Mouse (Mus musculus) limb, embryonic 13.5 days (tissue): ENCODE data around the gene Kctd19. TPM values are rescaled to one million over a fixed set of nuclear protein-coding genes. Genes with fewer than 3 reads are reported as not detected.
A peak's percentile ranks its signal among the peaks of the same experiment; 100 is the strongest.

Experiments used
- ATAC-seq: fragments of 200-750 bp; cut with Nextera tagmentation; 2 replicates; pipeline ENCODE4 v1.8.0; 2017; ENCODE audit warnings: low read depth, moderate number of reproducible peaks, moderate TSS enrichment; ENCODE audit not compliant: low FRiP score
- H3K27ac ChIP-seq: fragments of 300-500 bp; sonication (generic); 2 replicates; pipeline ENCODE4 v1.5.1; 2015; ENCODE audit warnings: inconsistent platforms, mild to moderate bottlenecking, moderate library complexity
- H3K27me3 ChIP-seq: fragments of 300-500 bp; sonication (generic); 2 replicates; pipeline ENCODE4 v1.6.1; 2015; ENCODE audit warnings: mild to moderate bottlenecking, inconsistent platforms
- H3K36me3 ChIP-seq: fragments of 300-500 bp; sonication (generic); 2 replicates; pipeline ENCODE4 v1.6.1; 2015; ENCODE audit warnings: inconsistent platforms, mild to moderate bottlenecking, moderate library complexity
- H3K4me1 ChIP-seq: fragments of 300-500 bp; sonication (generic); 2 replicates; pipeline ENCODE4 v1.6.1; 2015; ENCODE audit warnings: inconsistent platforms
- H3K4me2 ChIP-seq: fragments of 300-500 bp; sonication (generic); replicated peaks from 2 replicates; pipeline ENCODE4 v1.6.1; 2015; ENCODE audit warnings: inconsistent platforms, mild to moderate bottlenecking, moderate library complexity
- H3K4me3 ChIP-seq: fragments of 300-500 bp; sonication (generic); 2 replicates; pipeline ENCODE4 v1.5.1; 2015; ENCODE audit warnings: moderate library complexity, mild to moderate bottlenecking, inconsistent platforms
- H3K9ac ChIP-seq: fragments of 300-500 bp; sonication (generic); 2 replicates; pipeline ENCODE4 v1.6.1; 2015; ENCODE audit warnings: mild to moderate bottlenecking, inconsistent platforms
- H3K9me3 ChIP-seq: fragments of 300-500 bp; sonication (generic); 2 replicates; pipeline ENCODE4 v1.6.1; 2016; ENCODE audit warnings: inconsistent platforms
- WGBS: fragments of 180-500 bp; shearing (Covaris S2); methylation state at CpG from one replicate; pipeline ENCODE4 v1.1.7; 2015; 5-methylcytosine and 5-hydroxymethylcytosine counted together
- polyA plus RNA-seq: library from polyadenylated mRNA; unstranded; fragments of >200 nt; fragmentation: Nextera tagmentation; extraction: Ambion mirVana; gene quantifications from 2 replicates; pipeline ENCODE4 v1.2.1, GENCODE M21; 2015

Kctd19 gene
- polyA plus RNA-seq, 1 experiment from 2014 or later = not detected

- H3K4me1 ChIP-seq = peaks cover 9% of the 10 kb centered on the region
- no peak for ATAC-seq
- H3K4me3 ChIP-seq = no peak overlapping the region
- H3K27me3 ChIP-seq = peaks cover 32% of the 10 kb centered on the region
- H3K9me3 ChIP-seq = no peaks in the 10 kb centered on the region
- no peak overlapping the region for H3K4me2 ChIP-seq
- no peaks in the 10 kb centered on the region for H3K36me3 ChIP-seq
- WGBS = 90% methylated on average over 6 of the region's 6 CpGs
- no peak overlapping the region for H3K27ac ChIP-seq
- H3K9ac ChIP-seq = no peak overlapping the region
Measured at GRCm38 (mm10) chr8:105409947-105410346, 3.4 kb downstream of the Kctd19 start.

DNA sequence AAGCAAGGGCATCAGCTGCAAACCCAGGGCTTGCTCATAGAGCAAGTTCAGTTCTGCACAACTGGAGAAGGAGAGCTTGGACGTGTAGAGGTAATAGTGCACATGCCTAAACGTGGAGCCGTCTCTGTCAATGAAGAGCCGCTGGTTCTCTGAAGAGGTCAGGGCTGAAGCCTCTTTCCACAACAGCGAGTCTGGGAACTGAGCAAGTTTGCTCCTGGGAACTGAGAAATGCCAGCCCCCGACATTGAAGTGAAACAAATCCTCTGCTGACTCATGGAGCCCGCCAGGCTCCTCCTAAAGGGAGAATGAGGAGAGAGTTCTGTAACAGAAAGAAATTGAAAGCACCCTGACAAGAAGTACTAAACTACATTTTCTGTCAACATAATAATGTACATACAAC lies 5.0 kb downstream of the Kctd19 start:
- no peaks in the 10 kb centered on the region for H3K36me3 ChIP-seq
- no peaks in the 10 kb centered on the region for H3K9me3 ChIP-seq
- ATAC-seq = no peak
- H3K4me3 ChIP-seq = no peak overlapping the region
- H3K4me2 ChIP-seq = no peak overlapping the region
- H3K27ac ChIP-seq = no peak overlapping the region
- no peak overlapping the region for H3K9ac ChIP-seq
- WGBS = 63% methylated on average over 7 of the region's 7 CpGs
- H3K27me3 ChIP-seq = peaks cover 16% of the 10 kb centered on the region
- peaks cover 3% of the 10 kb centered on the region for H3K4me1 ChIP-seq

DNA sequence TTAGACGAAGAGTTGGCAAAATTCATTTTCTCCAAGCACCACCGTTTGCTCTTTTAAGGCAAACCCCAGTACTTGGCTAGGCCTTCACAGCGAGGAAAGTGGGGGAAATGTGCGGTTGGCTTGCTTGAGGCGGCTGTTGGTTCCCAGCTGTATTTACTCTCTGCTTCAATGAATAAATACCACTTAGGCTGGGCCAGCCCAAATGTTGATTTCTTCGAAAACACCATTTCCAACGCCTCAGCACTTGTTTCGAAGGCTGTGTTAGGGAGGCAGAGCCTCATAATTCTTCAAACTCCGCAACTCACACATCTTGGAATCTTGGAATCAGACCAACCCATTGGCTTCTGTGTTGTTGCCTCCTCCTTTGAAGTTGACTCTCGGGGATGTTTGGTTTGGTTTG lies 6.9 kb downstream of the Kctd19 start:
- WGBS = 70% methylated on average over 10 of the region's 10 CpGs
- ATAC-seq = no peak

DNA sequence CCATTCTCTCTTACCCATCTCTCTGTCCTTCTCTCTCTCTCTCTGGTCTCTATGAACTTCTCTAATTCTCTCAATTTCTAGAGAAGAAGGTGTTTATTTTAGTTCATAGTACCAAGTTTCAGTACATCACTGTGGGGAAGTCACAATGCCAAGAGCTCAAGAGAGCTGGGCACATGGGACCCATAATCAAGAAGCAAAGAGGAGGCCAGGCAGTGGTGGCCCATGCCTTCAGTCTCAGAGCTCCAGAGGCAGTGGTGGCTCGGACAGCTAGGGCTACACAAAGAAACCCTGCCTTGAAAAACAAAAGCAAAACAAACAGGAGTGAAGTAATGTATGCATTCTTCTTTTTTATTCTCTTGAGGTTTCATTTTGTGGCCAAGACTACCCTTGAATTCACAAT lies 8.8 kb downstream of the Kctd19 start:
- Histone ChIP-seq H3K4me1 (no peaks in the 10 kb centered on the region), H3K4me2 (no peak overlapping the region), H3K9ac (no peak overlapping the region), H3K36me3 (no peaks in the 10 kb centered on the region), H3K27me3 (no peaks in the 10 kb centered on the region), H3K27ac (no peak overlapping the region), H3K4me3 (no peak overlapping the region), H3K9me3 (no peaks in the 10 kb centered on the region)
- 77% methylated on average over 1 of the region's 1 CpGs for WGBS
- no peak for ATAC-seq

More for the DNA sequence above, 6.9 kb downstream of the Kctd19 start:
- Histone ChIP-seq H3K4me3 (no peak overlapping the region), H3K27me3 (no peaks in the 10 kb centered on the region), H3K27ac (no peak overlapping the region), H3K9me3 (no peaks in the 10 kb centered on the region), H3K9ac (no peak overlapping the region), H3K4me2 (no peak overlapping the region), H3K36me3 (no peaks in the 10 kb centered on the region), H3K4me1 (no peaks in the 10 kb centered on the region)

GRCm38 (mm10) chr8:105403467-105403866 lies 9.8 kb downstream of the Kctd19 start:
- 86% methylated on average over 8 of the region's 8 CpGs for WGBS
- Histone ChIP-seq H3K4me2 (no peak overlapping the region), H3K27me3 (no peaks in the 10 kb centered on the region), H3K9me3 (no peaks in the 10 kb centered on the region), H3K4me3 (no peak overlapping the region), H3K4me1 (no peaks in the 10 kb centered on the region), H3K27ac (no peak overlapping the region), H3K36me3 (no peaks in the 10 kb centered on the region), H3K9ac (no peak overlapping the region)
- no peak for ATAC-seq

DNA sequence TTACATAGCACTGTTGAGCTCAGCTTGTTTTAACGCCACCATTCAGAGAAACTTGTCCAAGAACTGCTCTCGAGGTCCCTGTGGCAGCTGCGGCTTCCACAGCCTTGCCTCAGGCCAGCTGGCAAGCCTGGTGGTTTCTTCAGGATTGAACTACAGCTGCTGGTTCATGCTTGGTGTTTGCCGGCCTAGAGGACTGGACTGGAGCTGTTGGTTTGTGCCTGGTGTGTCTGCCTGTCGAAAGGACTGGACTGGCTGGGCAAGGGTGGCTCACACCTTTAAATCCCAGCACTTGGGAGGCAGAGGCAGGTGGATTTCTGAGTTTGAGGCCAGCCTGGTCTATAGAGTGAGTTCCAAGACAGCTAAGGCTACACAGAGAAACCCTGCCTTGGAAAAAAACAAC lies 13.3 kb downstream of the Kctd19 start:
- WGBS = 81% methylated on average over 5 of the region's 5 CpGs
- H3K9ac ChIP-seq = no peak overlapping the region
- no peak overlapping the region for H3K27ac ChIP-seq
- H3K4me1 ChIP-seq = no peaks in the 10 kb centered on the region
- no peaks in the 10 kb centered on the region for H3K27me3 ChIP-seq
- no peak for ATAC-seq
- no peaks in the 10 kb centered on the region for H3K36me3 ChIP-seq
- H3K4me3 ChIP-seq = no peak overlapping the region
- no peaks in the 10 kb centered on the region for H3K9me3 ChIP-seq
- no peak overlapping the region for H3K4me2 ChIP-seq

DNA sequence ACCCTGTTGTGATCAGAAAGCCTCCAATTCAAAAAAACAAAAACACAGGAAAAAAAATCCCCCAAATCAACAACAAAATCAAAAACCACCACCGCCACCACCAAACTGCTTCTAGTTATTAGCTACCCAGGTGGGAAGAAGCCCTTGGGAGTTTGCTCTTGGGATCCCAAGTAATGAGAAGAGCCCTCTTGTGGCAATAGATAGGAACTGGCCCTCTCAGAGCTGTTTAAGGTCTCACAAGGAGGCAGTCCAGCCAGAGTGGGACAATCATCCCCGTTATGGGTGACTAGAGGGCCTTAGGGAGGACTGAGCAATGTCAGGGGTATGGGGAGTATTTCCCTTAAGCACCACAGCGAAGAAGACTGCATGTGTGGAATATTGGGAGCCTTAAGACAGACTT lies 15.6 kb downstream of the Kctd19 start:
- no peak for ATAC-seq
- no peaks in the 10 kb centered on the region for H3K4me1 ChIP-seq
- H3K27ac ChIP-seq = no peak overlapping the region
- no peaks in the 10 kb centered on the region for H3K9me3 ChIP-seq
- no peak overlapping the region for H3K4me3 ChIP-seq
- H3K9ac ChIP-seq = no peak overlapping the region
- WGBS = 40% methylated on average over 3 of the region's 3 CpGs
- H3K4me2 ChIP-seq = no peak overlapping the region
- H3K27me3 ChIP-seq = no peaks in the 10 kb centered on the region
- H3K36me3 ChIP-seq = no peaks in the 10 kb centered on the region

- H3K27ac ChIP-seq = no peak overlapping the region
- no peak overlapping the region for H3K4me3 ChIP-seq
- no peak overlapping the region for H3K9ac ChIP-seq
- no peaks in the 10 kb centered on the region for H3K36me3 ChIP-seq
- no peaks in the 10 kb centered on the region for H3K9me3 ChIP-seq
- 0 out of 2 replicates have a peak, but pooled peaks cover 2% of the 10 kb centered on the region for H3K27me3 ChIP-seq
- WGBS = 83% methylated on average over 7 of the region's 7 CpGs
- H3K4me2 ChIP-seq = no peak overlapping the region
- H3K4me1 ChIP-seq = no peaks in the 10 kb centered on the region
- no peak for ATAC-seq
Measured at GRCm38 (mm10) chr8:105393915-105394314, 19.4 kb downstream of the Kctd19 start.

GRCm38 (mm10) chr8:105393089-105393787 lies 20.1 kb downstream of the Kctd19 start:
- 0 out of 2 replicates have a peak, but pooled peaks cover 2% of the 10 kb centered on the region for H3K27me3 ChIP-seq
- no peaks in the 10 kb centered on the region for H3K9me3 ChIP-seq
- no peak overlapping the region for H3K4me3 ChIP-seq
- H3K4me2 ChIP-seq = no peak overlapping the region
- no peaks in the 10 kb centered on the region for H3K36me3 ChIP-seq
- H3K4me1 ChIP-seq = peaks cover 1% of the 10 kb centered on the region; the same call in 1 of the 2 replicates
- 86% methylated on average over 12 of the region's 12 CpGs for WGBS
- no peak for ATAC-seq
- H3K27ac ChIP-seq = no peak overlapping the region
- no peak overlapping the region for H3K9ac ChIP-seq

DNA sequence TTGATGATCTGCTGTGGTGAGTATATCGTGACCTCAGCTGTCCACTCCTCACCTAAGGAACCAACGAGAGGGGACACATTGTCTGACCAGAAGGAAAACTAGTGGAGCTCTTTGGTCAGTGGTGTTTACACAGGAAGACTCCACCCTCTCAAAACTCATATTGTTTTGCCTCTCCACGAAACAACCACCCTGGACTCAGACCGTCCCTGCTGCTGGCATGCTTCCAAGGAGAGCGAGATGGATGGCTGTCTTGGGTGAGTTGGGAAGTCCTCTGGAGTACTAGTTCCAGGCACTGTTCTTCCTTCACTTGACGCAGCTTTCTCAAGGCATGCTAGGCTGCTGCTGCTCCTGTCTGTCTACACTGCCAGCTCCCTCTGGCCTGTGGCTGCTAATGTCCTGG lies 24.2 kb downstream of the Kctd19 start:
- no peak overlapping the region for H3K4me3 ChIP-seq
- no peak overlapping the region for H3K27ac ChIP-seq
- 0 out of 2 replicates have a peak, but pooled peaks cover 2% of the 10 kb centered on the region for H3K27me3 ChIP-seq
- 0 out of 2 replicates have a peak, but pooled peaks cover under 1% of the 10 kb centered on the region for H3K9me3 ChIP-seq
- no peak overlapping the region for H3K4me2 ChIP-seq
- no peaks in the 10 kb centered on the region for H3K36me3 ChIP-seq
- H3K9ac ChIP-seq = no peak overlapping the region
- no peak for ATAC-seq
- WGBS = 78% methylated on average over 6 of the region's 6 CpGs
- H3K4me1 ChIP-seq = peaks cover 31% of the 10 kb centered on the region

- 0 out of 2 replicates have a peak, but pooled peaks cover 2% of the 10 kb centered on the region for H3K27me3 ChIP-seq
- WGBS = 53% methylated on average over 1 of the region's 1 CpGs
- no peak overlapping the region for H3K9ac ChIP-seq
- peaks cover 31% of the 10 kb centered on the region for H3K4me1 ChIP-seq
- ATAC-seq = no peak
- H3K4me3 ChIP-seq = no peak overlapping the region
- no peak overlapping the region for H3K4me2 ChIP-seq
- H3K36me3 ChIP-seq = no peaks in the 10 kb centered on the region
- H3K9me3 ChIP-seq = peaks cover 5% of the 10 kb centered on the region; the same call in 1 of the 2 replicates
- H3K27ac ChIP-seq = no peak overlapping the region
Measured at GRCm38 (mm10) chr8:105387151-105387550, 26.2 kb downstream of the Kctd19 start.

GRCm38 (mm10) chr8:105384070-105384469 lies 29.2 kb downstream of the Kctd19 start:
- H3K27ac ChIP-seq = no peak overlapping the region
- peaks cover 5% of the 10 kb centered on the region; the same call in 1 of the 2 replicates for H3K9me3 ChIP-seq
- no peak overlapping the region for H3K9ac ChIP-seq
- H3K36me3 ChIP-seq = no peaks in the 10 kb centered on the region
- no peak overlapping the region for H3K4me3 ChIP-seq
- 96% methylated on average over 2 of the region's 2 CpGs for WGBS
- H3K4me1 ChIP-seq = peaks cover 43% of the 10 kb centered on the region
- no peaks in the 10 kb centered on the region for H3K27me3 ChIP-seq
- ATAC-seq = no peak
- H3K4me2 ChIP-seq = no peak overlapping the region

DNA sequence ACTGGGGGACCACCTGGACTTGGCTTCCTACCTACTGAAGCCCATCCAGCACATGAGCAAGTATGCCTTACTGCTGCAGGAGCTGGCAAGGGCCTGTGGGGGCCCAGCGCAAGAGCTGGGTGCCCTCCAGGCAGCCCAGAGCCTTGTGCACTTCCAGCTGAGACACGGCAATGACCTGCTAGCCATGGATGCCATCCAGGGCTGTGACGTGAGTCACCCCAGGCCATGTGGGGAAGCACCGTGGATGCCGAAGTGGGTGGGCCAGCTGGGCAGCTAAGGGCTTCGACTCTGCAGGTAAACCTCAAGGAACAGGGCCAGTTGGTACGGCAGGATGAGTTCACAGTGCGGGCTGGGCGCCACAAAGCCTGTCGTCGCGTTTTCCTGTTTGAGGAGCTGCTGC lies 33.0 kb downstream of the Kctd19 start:
- H3K36me3 ChIP-seq = no peaks in the 10 kb centered on the region
- peaks cover 5% of the 10 kb centered on the region; the same call in 1 of the 2 replicates for H3K9me3 ChIP-seq
- ATAC-seq = no peak
- 0 out of 2 replicates have a peak overlapping the region, but pooled peaks have one; percentile 13 for H3K9ac ChIP-seq
- no peaks in the 10 kb centered on the region for H3K27me3 ChIP-seq
- H3K4me3 ChIP-seq = no peak overlapping the region
- H3K27ac ChIP-seq = no peak overlapping the region
- no peak overlapping the region for H3K4me2 ChIP-seq
- 76% methylated on average over 12 of the region's 12 CpGs for WGBS
- peaks cover 43% of the 10 kb centered on the region for H3K4me1 ChIP-seq
